Mouse (Mus musculus) brain, adult 2 months (tissue): ENCODE data around the gene Gmds.

ENCODE experiments used
- DNase-seq: peaks from one replicate; pipeline ENCODE4 v3.0.0; 2011; ENCODE audit warnings: low read depth, low spot score

The Gmds gene

GRCm38 (mm10) chr13:32267184-32267775, 71.3 kb downstream of the Gmds start:
- peak; percentile 33 for DNase-seq

- DNase-seq: no peak
Measured at GRCm38 (mm10) chr13:32266721-32267120, 71.8 kb downstream of the Gmds start.

- DNase-seq: peak; percentile 18
Measured at GRCm38 (mm10) chr13:32256121-32256520, 82.4 kb downstream of the Gmds start.

GRCm38 (mm10) chr13:32252276-32252675, 86.3 kb downstream of the Gmds start:
- no peak for DNase-seq

- DNase-seq: no peak
Measured at GRCm38 (mm10) chr13:32242200-32242599, 96.3 kb downstream of the Gmds start.

- DNase-seq: no peak
Measured at GRCm38 (mm10) chr13:32236269-32236678, 102.3 kb downstream of the Gmds start.

- DNase-seq: no peak
Measured at GRCm38 (mm10) chr13:32235046-32235445, 103.5 kb downstream of the Gmds start.

- DNase-seq: no peak
Measured at GRCm38 (mm10) chr13:32234019-32234418, 104.5 kb downstream of the Gmds start.

GRCm38 (mm10) chr13:32232391-32232790, 106.1 kb downstream of the Gmds start:
- DNase-seq: no peak

- DNase-seq: no peak
Measured at GRCm38 (mm10) chr13:32231956-32232355, 106.6 kb downstream of the Gmds start.

GRCm38 (mm10) chr13:32227874-32228562, 110.5 kb downstream of the Gmds start:
- DNase-seq: no peak

- no peak for DNase-seq
Measured at GRCm38 (mm10) chr13:32217647-32218046, 120.9 kb downstream of the Gmds start.

- peak; percentile 58 for DNase-seq
Measured at GRCm38 (mm10) chr13:32213702-32214452, 124.7 kb downstream of the Gmds start.

- DNase-seq: no peak
Measured at GRCm38 (mm10) chr13:32212125-32212524, 126.4 kb downstream of the Gmds start.

- DNase-seq: no peak
Measured at GRCm38 (mm10) chr13:32207172-32207908, 131.2 kb downstream of the Gmds start.

GRCm38 (mm10) chr13:32179906-32180305, 158.6 kb downstream of the Gmds start:
- peak; percentile 11 for DNase-seq

GRCm38 (mm10) chr13:32178682-32179081, 159.9 kb downstream of the Gmds start:
- DNase-seq: no peak

GRCm38 (mm10) chr13:32177852-32178453, 160.6 kb downstream of the Gmds start:
- DNase-seq: no peak

GRCm38 (mm10) chr13:32175028-32175427, 163.5 kb downstream of the Gmds start:
- no peak for DNase-seq

GRCm38 (mm10) chr13:32169173-32169572, 169.4 kb downstream of the Gmds start:
- no peak for DNase-seq

GRCm38 (mm10) chr13:32167806-32168205, 170.7 kb downstream of the Gmds start:
- DNase-seq: no peak

GRCm38 (mm10) chr13:32165581-32165980, 173.0 kb downstream of the Gmds start:
- DNase-seq: no peak
